Mouse (Mus musculus) kidney, embryonic 16.5 days (tissue): ENCODE measurements at regions not wholly inside any gene's neighbourhood (a gene's known extent, or its start where the extent isn't known, plus 50 kb on each side); places are given as distances from the start of the nearest gene placed in this dataset.

Source experiments
- ATAC-seq: fragments of 200-750 bp; cut with Nextera tagmentation; 2 replicates; pipeline ENCODE4 v1.8.0; 2017; ENCODE audit warnings: moderate TSS enrichment; ENCODE audit not compliant: low FRiP score, low TSS enrichment
- H3K27ac ChIP-seq: fragments of 300-500 bp; sonication (generic); 2 replicates; pipeline ENCODE4 v1.5.1; 2014; ENCODE audit warnings: low read length
- H3K27me3 ChIP-seq: fragments of 300-500 bp; sonication (generic); 2 replicates; pipeline ENCODE4 v1.6.1; 2014; ENCODE audit warnings: low read length, control low read depth, mixed read lengths; ENCODE audit not compliant: insufficient read depth
- H3K36me3 ChIP-seq: fragments of 300-500 bp; sonication (generic); 2 replicates; pipeline ENCODE4 v1.6.1; 2014; ENCODE audit warnings: low read length, control low read depth, mixed read lengths; ENCODE audit not compliant: insufficient read depth
- H3K4me1 ChIP-seq: fragments of 300-500 bp; sonication (generic); 2 replicates; pipeline ENCODE4 v1.6.1; 2014; ENCODE audit warnings: low read length, control low read depth, mixed read lengths; ENCODE audit not compliant: insufficient read depth
- H3K4me2 ChIP-seq: fragments of 300-500 bp; sonication (generic); replicated peaks from 2 replicates; pipeline ENCODE4 v1.6.1; 2014; ENCODE audit warnings: low read depth, low read length
- H3K4me3 ChIP-seq: fragments of 300-500 bp; sonication (generic); 2 replicates; pipeline ENCODE4 v1.5.1; 2014; ENCODE audit warnings: mild to moderate bottlenecking, low read length
- H3K9ac ChIP-seq: fragments of 300-500 bp; sonication (generic); replicated peaks from 2 replicates; pipeline ENCODE4 v1.6.1; 2014; ENCODE audit warnings: low read length
- H3K9me3 ChIP-seq: fragments of 300-500 bp; sonication (generic); 2 replicates; pipeline ENCODE4 v1.6.1; 2016; ENCODE audit warnings: low read length, control low read depth
- WGBS: fragments of 180-500 bp; shearing (Covaris S2); extraction: QIAGEN DNeasy Blood & Tissue Kit; methylation state at CpG from one replicate; pipeline ENCODE4 v1.1.7; 2014; 5-methylcytosine and 5-hydroxymethylcytosine counted together

- Histone ChIP-seq H3K4me3 (no peak overlapping the region), H3K9me3 (no peaks in the 10 kb centered on the region), H3K9ac (no peak overlapping the region), H3K4me2 (no peak overlapping the region), H3K27me3 (peaks cover 4% of the 10 kb centered on the region; the same call in 1 of the 2 replicates), H3K36me3 (no peaks in the 10 kb centered on the region), H3K4me1 (no peaks in the 10 kb centered on the region), H3K27ac (no peak overlapping the region)
- WGBS: 89% methylated on average over 6 of the region's 6 CpGs
- no peak for ATAC-seq
Observed at GRCm38 (mm10) chr5:119307768-119308167, 362.7 kb upstream of the Tbx3 start.

DNA sequence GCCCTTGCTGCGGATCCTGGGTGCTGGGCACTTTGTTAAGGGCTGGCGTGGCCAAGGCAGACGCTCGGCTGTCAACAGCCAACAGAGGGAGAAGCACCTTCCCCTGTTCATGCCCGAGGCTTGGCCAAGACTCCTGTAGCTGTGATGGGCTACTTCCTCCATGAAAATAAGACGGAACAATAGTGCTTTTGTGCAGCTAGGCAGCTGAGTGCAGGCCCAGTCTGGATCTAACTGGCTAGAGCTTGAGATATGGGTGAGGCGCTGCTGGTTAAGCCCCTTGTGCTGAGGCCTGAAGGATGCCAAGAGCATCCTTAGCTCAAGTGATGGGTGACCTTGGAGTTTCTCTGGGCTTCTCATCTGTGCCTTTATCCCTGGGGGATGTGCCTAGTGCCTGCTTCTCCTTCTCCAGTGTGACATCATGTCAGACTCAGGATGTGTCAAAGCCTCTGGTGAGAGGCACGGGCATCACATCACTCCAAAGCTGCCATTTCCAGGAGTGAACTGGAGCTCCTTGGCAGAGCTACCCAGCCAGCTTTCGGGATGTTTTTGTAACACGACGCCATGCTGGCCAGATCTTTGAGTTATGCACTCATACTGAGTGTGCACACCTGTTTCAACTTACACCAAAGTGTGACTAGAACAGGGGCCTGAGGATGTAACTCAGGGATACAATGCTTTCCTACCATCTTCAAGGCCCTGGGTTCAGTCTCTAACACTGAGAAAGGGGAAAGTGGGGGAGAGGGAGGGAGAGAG is 360.1 kb upstream of the Tbx3 start:
- no peaks in the 10 kb centered on the region for H3K9me3 ChIP-seq
- no peak overlapping the region for H3K4me2 ChIP-seq
- H3K4me3 ChIP-seq: no peak overlapping the region
- no peak; the same call in 1 of the 2 replicates for ATAC-seq
- no peak overlapping the region for H3K9ac ChIP-seq
- WGBS: 56% methylated on average over 11 of the region's 11 CpGs
- H3K36me3 ChIP-seq: no peaks in the 10 kb centered on the region
- no peak overlapping the region for H3K27ac ChIP-seq
- H3K4me1 ChIP-seq: no peaks in the 10 kb centered on the region
- no peaks in the 10 kb centered on the region for H3K27me3 ChIP-seq

DNA sequence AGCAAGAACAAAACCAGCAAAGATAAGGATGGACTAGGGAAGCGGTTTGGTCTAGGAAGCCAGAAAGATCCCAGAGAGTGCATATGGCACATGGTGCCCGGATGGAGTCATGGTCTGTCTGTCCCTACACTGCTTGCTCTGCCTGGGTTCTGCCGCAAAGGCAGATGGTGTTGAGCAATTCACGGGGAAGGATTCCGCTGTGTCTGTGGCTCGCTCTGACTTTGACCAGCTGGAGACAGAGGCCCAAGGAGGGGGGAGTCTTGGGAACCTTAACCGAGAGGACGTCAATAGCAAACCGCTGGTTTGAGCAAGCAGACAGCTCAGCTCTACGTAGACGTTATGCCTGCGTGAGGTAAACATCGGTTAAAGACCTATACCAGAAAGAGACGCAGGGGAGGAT is 357.7 kb upstream of the Tbx3 start:
- H3K36me3 ChIP-seq: no peaks in the 10 kb centered on the region
- WGBS: 59% methylated on average over 14 of the region's 14 CpGs
- H3K4me3 ChIP-seq: no peak overlapping the region
- H3K27me3 ChIP-seq: no peaks in the 10 kb centered on the region
- no peak for ATAC-seq
- H3K9me3 ChIP-seq: no peaks in the 10 kb centered on the region
- no peak overlapping the region for H3K9ac ChIP-seq
- H3K4me1 ChIP-seq: no peaks in the 10 kb centered on the region
- H3K27ac ChIP-seq: no peak overlapping the region
- H3K4me2 ChIP-seq: no peak overlapping the region

DNA sequence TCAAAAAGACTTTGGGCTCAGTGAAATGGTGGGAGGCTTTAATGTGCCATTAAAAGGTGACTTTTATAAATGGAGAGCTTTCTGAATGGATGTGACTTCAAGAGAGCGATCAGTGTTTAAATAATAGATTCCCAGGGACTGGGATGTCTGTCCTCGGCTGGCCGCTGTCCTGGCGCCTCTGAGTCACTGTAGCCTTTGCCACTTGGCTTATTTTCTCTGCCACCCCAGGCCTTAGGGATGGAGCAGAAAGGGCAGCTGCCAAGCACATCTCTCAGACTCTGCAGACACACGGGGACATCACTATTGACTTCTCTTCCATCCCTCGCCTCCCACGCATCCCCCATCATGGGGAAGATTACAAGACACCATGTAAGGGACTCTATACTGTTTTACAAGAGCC is 355.3 kb upstream of the Tbx3 start:
- Histone ChIP-seq H3K9ac (no peak overlapping the region), H3K27ac (no peak overlapping the region), H3K4me2 (no peak overlapping the region), H3K4me3 (no peak overlapping the region), H3K9me3 (no peaks in the 10 kb centered on the region), H3K27me3 (no peaks in the 10 kb centered on the region), H3K4me1 (peaks cover 8% of the 10 kb centered on the region; the same call in 1 of the 2 replicates), H3K36me3 (no peaks in the 10 kb centered on the region)
- 84% methylated on average over 7 of the region's 7 CpGs for WGBS
- ATAC-seq: no peak

DNA sequence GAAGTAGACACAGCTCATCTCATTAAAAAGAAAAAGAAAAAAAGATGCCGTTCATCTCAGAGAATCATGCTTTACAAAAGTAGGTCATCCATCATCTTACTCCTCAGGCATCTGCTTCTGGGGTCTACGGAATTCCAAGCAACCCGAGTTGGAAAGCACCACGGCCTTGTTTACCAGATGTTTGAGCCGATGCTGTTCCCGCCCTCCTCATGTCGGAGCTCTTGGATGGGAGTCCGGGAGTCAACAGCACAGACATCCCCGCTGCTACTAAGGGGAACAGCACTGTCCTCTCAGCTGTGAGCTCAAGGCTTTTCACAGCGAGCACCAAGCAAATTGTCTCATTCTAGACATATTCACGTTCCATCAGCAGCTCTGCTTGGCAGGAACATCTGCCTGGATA is 352.9 kb upstream of the Tbx3 start:
- Histone ChIP-seq H3K27ac (no peak overlapping the region), H3K9ac (no peak overlapping the region), H3K4me1 (peaks cover 8% of the 10 kb centered on the region; the same call in 1 of the 2 replicates), H3K36me3 (no peaks in the 10 kb centered on the region), H3K4me2 (no peak overlapping the region), H3K4me3 (no peak overlapping the region), H3K27me3 (no peaks in the 10 kb centered on the region), H3K9me3 (no peaks in the 10 kb centered on the region)
- 82% methylated on average over 11 of the region's 11 CpGs for WGBS
- no peak for ATAC-seq

DNA sequence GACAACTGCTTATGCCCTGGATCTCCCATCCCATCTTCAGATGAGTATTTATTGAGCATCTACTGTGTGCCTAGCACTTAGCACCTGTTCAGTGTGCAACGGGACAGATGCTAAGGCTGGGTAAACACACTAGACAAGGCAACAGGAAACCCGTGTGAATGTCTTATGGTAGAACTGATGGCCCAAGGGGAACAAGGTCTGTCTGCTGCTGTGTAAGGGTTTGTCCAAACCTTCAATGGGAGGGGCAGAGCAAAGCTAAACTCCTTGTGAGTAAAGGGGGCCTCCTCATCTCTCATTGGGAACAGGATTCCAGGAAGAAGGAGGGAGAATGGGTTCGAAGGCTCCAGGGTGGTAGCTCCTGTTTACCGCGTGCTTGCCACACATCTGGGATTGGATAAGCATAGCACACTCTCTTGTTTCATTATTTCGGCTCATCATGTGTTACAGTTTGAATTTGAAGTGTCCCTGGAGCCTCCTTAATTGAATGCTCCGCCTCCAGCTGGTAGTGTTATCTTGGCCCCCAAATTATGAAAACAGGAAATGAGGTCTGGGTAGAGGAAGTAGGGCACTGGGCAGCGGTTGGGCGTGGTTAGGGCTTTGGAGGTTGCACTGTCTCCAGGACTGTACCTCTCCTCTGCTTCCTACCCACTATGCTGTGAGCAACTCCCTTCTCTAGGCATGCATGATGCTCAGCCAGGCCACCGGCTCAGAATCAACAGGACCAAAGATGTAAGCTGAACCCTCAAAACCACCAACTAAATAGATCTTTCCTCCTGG is 348.9 kb upstream of the Tbx3 start:
- no peaks in the 10 kb centered on the region for H3K9me3 ChIP-seq

GRCm38 (mm10) chr5:119322411-119322810 is 348.1 kb upstream of the Tbx3 start:
- Histone ChIP-seq H3K4me2 (no peak overlapping the region), H3K27me3 (no peaks in the 10 kb centered on the region), H3K36me3 (no peaks in the 10 kb centered on the region), H3K9me3 (no peaks in the 10 kb centered on the region), H3K27ac (no peak overlapping the region), H3K9ac (no peak overlapping the region), H3K4me3 (no peak overlapping the region), H3K4me1 (peaks cover 8% of the 10 kb centered on the region; the same call in 1 of the 2 replicates)
- ATAC-seq: no peak
- WGBS: 80% methylated on average over 13 of the region's 13 CpGs

More for the DNA sequence above, 348.9 kb upstream of the Tbx3 start:
- no peak overlapping the region for H3K4me2 ChIP-seq
- H3K9ac ChIP-seq: no peak overlapping the region
- H3K27me3 ChIP-seq: no peaks in the 10 kb centered on the region
- no peak for ATAC-seq
- H3K36me3 ChIP-seq: no peaks in the 10 kb centered on the region
- H3K27ac ChIP-seq: no peak overlapping the region
- H3K4me3 ChIP-seq: no peak overlapping the region
- WGBS: 76% methylated on average over 10 of the region's 10 CpGs
- H3K4me1 ChIP-seq: peaks cover 8% of the 10 kb centered on the region; the same call in 1 of the 2 replicates

GRCm38 (mm10) chr5:119325681-119326255 is 344.7 kb upstream of the Tbx3 start:
- H3K9me3 ChIP-seq: no peaks in the 10 kb centered on the region
- no peaks in the 10 kb centered on the region for H3K36me3 ChIP-seq
- WGBS: 61% methylated on average over 13 of the region's 13 CpGs
- H3K27ac ChIP-seq: no peak overlapping the region
- H3K9ac ChIP-seq: no peak overlapping the region
- ATAC-seq: no peak
- no peaks in the 10 kb centered on the region for H3K27me3 ChIP-seq
- H3K4me3 ChIP-seq: no peak overlapping the region
- no peaks in the 10 kb centered on the region for H3K4me1 ChIP-seq
- H3K4me2 ChIP-seq: no peak overlapping the region

DNA sequence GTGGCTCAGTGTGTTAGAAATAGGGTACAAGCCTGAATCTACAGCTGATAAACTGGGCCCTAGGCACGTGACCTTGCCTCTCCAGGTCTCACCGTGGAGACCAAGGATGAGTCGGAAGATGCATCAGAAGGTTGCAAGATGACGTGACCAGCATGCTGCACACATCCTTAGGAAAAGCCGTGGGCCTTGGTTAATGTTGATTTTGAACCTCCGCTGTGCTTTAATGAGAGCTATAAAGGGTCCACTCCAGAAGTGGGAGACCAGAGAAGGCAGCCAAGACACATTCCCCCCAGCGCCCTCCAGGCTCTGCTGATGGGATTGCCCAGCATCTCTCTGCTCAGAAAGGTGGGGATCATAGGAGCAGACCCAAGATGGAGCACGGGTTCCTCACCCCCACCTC is 343.6 kb upstream of the Tbx3 start:
- Histone ChIP-seq H3K4me1 (no peaks in the 10 kb centered on the region), H3K9ac (no peak overlapping the region), H3K27ac (no peak overlapping the region), H3K4me2 (no peak overlapping the region), H3K4me3 (no peak overlapping the region), H3K27me3 (no peaks in the 10 kb centered on the region), H3K36me3 (no peaks in the 10 kb centered on the region), H3K9me3 (no peaks in the 10 kb centered on the region)
- ATAC-seq: no peak
- 89% methylated on average over 8 of the region's 8 CpGs for WGBS

DNA sequence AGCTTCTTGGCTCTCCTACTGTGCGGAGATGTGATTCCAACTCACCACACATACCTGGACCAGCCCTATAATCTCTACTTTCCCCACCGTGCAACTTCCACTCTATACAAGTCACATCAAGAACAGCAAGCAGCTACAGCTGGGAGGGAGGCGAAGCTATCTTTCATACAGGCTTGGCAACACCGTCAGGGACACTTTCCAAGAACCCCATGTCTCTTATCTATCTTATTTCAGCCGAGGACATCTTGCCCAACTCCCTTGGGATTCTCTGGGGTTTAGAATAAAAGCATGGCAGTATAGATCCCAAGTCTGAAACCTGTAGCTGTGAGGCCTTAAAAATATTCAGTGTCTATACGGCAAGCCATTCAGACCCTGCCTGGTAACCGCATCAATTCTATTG is 341.5 kb upstream of the Tbx3 start:
- Histone ChIP-seq H3K4me3 (no peak overlapping the region), H3K27me3 (no peaks in the 10 kb centered on the region), H3K9me3 (no peaks in the 10 kb centered on the region), H3K9ac (no peak overlapping the region), H3K4me1 (no peaks in the 10 kb centered on the region), H3K36me3 (no peaks in the 10 kb centered on the region), H3K4me2 (no peak overlapping the region), H3K27ac (no peak overlapping the region)
- ATAC-seq: no peak
- WGBS: 90% methylated on average over 7 of the region's 7 CpGs
